Mouse (Mus musculus): ENCODE results near the gene Ephb1. TPM values are rescaled to one million over a fixed set of nuclear protein-coding genes. Genes with fewer than 3 reads are reported as not detected.

Gene Ephb1
- polyA plus RNA-seq, 1 experiment from 2014 or later, result 6.6 TPM

DNA sequence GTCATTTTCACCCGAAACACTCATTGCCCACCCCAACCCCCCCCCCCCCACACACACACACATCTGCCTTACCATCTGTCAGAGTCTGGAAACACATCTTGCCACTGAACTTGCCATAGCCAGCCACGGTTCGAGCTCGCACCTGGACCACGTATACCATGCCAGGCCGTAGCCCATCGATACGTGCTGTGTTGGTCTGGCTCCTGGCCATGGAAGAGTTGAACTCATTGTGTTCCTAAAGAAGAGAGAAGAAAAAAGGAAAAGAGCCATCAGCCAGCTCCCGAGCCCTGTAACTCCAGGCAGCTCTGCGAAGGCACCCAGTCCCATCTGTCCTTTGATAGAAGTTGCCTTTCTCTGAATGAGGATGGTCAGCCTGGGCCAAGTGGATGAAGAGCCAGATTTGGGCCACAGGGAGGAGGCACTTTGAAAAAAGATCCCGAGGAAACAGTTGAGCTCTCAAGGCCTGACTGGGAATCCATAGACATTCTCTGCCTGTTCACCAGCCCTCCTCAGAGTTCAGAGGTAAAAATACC, 352.8 kb downstream of the Ephb1 start:
- 94% methylated on average over 11 of the region's 11 CpGs for WGBS
- Histone ChIP-seq H3K4me2 (replicated peaks) (no peak overlapping the region), H3K9me3 (no peaks in the 10 kb centered on the region), H3K4me3 (replicated peaks) (no peak overlapping the region), H3K9ac (no peak overlapping the region), H3K36me3 (no peaks in the 10 kb centered on the region), H3K27ac (no peak overlapping the region), H3K27me3 (replicated peaks) (no peaks in the 10 kb centered on the region), H3K4me1 (replicated peaks) (no peaks in the 10 kb centered on the region)
- no peak for ATAC-seq

DNA sequence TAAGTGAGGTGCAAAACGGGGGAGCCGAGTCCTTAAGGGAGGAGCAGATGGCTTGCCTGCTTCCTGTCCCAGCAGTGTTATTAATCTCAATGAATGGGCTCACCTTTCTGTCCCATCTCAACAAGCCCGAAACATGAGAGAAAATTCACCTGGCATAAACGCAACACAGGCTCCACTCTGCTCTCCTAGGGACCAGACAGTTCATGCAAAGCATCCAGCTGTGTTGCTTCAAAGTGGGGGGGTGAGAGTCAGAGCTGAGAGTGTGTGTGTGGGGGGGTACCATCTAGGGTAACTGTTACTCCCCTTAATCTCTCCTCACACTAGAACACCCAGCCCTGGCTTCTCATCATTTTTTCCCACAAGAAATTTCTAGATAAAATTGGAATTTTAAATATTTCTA, 354.8 kb downstream of the Ephb1 start:
- Histone ChIP-seq H3K9ac (no peak overlapping the region), H3K27me3 (replicated peaks) (no peaks in the 10 kb centered on the region), H3K4me2 (replicated peaks) (no peak overlapping the region), H3K4me1 (replicated peaks) (no peaks in the 10 kb centered on the region), H3K9me3 (no peaks in the 10 kb centered on the region), H3K4me3 (replicated peaks) (no peak overlapping the region), H3K27ac (no peak overlapping the region), H3K36me3 (no peaks in the 10 kb centered on the region)
- WGBS, result 46% methylated on average over 4 of the region's 4 CpGs
- no peak for ATAC-seq

DNA sequence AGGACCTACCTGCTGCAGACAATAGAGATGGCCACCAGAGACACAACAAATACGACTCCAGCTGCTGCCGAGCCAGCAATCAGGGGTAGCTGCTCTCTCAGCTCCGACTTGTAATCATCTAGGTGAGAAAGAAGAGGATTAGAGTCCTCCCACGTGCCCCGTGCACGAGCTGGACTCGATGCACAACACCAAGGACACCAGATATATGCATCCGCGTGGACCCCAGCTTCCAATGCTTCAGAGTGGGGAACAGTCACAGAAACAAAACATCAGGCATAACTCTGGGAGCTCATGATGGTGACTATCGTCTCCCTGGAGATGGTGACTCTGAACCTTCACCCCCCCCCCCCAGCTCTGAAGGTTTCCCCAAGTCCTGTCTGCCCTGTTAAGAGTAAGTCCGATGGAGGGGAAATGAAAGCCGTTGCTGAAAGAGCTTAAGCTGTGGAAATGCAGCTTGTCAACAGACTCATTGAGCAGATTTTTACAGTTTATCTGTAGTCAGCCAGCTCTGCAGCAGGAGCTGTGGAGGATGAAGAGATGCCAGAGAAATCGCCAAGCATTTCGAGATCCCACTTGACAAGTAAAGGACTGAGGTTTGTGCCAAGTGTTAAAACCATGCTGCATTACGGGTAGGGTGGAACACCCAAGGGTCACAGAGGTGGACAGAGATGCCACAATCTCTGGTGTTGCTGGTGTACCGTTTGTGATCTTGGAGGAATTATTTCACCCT, 357.6 kb downstream of the Ephb1 start:
- Histone ChIP-seq H3K27me3 (replicated peaks) (no peaks in the 10 kb centered on the region), H3K27ac (no peak overlapping the region), H3K36me3 (no peaks in the 10 kb centered on the region), H3K4me3 (replicated peaks) (no peak overlapping the region), H3K9ac (no peak overlapping the region), H3K4me2 (replicated peaks) (no peak overlapping the region), H3K9me3 (no peaks in the 10 kb centered on the region), H3K4me1 (replicated peaks) (no peaks in the 10 kb centered on the region)
- no peak for ATAC-seq
- 77% methylated on average over 16 of the region's 16 CpGs for WGBS

DNA sequence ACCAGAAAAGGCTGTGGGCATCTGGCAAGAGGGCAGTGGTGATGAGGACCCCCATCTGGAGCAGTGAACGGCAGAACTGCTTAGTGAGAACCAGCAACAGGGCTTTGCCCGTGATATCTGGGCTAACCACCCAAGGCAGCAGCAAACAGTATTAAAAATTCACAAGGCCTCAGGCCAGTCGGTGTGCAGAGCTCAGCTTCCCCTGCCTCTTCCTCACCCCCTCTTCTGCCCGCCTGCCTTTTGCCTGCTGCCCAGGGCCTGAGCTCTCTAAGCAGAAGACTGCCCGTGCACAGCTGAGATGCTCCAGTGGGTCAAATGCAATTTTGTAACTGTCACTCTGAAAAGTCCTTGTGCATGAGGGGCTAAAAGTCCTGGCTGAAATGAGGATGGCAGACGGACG, 358.3 kb downstream of the Ephb1 start:
- H3K4me3 ChIP-seq (replicated peaks), result no peak overlapping the region
- H3K9ac ChIP-seq, result no peak overlapping the region
- 77% methylated on average over 7 of the region's 7 CpGs for WGBS
- H3K9me3 ChIP-seq, result no peaks in the 10 kb centered on the region
- H3K4me2 ChIP-seq (replicated peaks), result no peak overlapping the region
- no peak for ATAC-seq
- H3K4me1 ChIP-seq (replicated peaks), result no peaks in the 10 kb centered on the region
- no peak overlapping the region for H3K27ac ChIP-seq
- H3K27me3 ChIP-seq (replicated peaks), result no peaks in the 10 kb centered on the region
- H3K36me3 ChIP-seq, result no peaks in the 10 kb centered on the region

DNA sequence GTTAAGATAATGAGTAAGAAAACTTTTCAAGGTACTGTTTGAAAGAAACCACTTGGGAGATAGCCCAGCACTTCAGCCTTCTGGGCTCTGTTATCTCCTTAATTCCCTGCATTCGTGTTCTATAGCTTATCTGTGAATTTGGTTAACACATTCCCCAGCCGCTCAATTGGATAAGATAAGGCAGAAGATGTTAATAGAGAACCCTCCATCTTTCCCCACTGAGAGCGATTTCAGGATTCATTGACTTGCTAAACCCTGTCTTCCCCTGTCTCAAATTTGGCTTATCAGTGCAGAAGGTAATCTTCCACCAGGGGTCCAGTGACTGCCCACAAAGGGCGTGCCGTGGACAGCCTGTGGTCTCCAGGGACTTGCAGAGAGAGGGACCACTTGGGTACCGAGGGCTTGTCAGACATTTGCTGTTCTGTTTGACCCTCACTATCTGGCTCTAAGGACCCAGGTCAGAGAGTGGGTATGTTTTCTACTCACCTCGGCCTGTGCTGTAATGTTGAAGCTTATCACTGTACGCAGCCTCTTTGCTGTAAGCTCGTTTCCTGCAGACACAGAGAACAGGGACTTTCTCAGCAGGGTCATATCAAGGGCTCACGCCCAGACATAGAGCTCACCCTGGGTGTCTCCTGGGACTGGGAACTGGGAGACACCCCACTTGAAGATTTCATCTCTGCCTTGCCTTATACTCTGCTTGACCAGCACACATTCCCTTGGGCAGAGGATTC, 358.9 kb downstream of the Ephb1 start:
- H3K9ac ChIP-seq, result no peak overlapping the region
- no peaks in the 10 kb centered on the region for H3K36me3 ChIP-seq
- WGBS, result 56% methylated on average over 10 of the region's 10 CpGs
- no peak overlapping the region for H3K27ac ChIP-seq
- H3K4me2 ChIP-seq (replicated peaks), result no peak overlapping the region
- no peaks in the 10 kb centered on the region for H3K4me1 ChIP-seq (replicated peaks)
- no peaks in the 10 kb centered on the region for H3K27me3 ChIP-seq (replicated peaks)
- no peaks in the 10 kb centered on the region for H3K9me3 ChIP-seq
- peak; percentile 81; the same call in 1 of the 2 replicates for ATAC-seq
- no peak overlapping the region for H3K4me3 ChIP-seq (replicated peaks)

DNA sequence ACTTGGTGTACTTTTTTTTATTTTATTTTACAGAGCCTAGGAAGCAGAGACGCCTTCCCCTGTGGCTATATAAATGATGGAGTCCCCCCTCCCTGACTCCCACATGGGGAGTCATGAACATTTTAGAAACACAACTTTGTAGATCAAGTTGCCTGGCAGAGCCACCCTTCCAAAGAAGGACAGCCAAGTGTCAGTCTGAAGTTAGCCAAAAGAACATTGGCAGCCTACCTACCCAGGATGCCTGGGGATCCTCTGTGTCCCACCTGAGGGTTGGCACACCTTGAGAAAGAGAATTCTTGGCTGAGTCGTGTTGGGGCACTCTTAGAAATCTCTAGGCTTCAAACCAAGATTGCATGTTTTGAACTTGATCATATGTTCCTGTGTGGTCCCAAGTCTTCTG, 360.4 kb downstream of the Ephb1 start:
- Histone ChIP-seq H3K4me2 (replicated peaks) (no peak overlapping the region), H3K27ac (no peak overlapping the region), H3K27me3 (replicated peaks) (no peaks in the 10 kb centered on the region), H3K4me1 (replicated peaks) (no peaks in the 10 kb centered on the region), H3K36me3 (no peaks in the 10 kb centered on the region), H3K9me3 (no peaks in the 10 kb centered on the region), H3K9ac (no peak overlapping the region), H3K4me3 (replicated peaks) (no peak overlapping the region)
- 82% methylated on average over 2 of the region's 2 CpGs for WGBS
- no peak for ATAC-seq

DNA sequence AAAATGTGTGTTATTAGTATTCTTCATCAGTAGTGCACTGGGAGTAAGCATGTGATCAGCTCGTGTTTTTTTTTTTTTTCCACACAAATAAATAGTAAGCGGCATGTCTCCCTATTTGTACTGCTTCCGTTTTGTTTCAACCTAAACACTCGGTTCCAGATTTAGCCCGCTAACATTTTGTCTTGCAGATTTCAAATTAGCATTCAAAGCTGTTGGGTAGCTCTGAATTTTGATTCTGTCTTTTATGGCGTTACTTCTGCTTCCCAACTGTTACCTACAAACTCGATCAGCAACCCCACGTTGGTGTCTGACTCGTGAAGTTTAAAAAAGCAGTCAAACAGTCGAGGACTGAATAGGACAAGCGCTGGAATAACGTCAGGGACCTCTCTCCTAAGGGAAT, 363.7 kb downstream of the Ephb1 start:
- Histone ChIP-seq H3K9ac (no peak overlapping the region), H3K4me3 (replicated peaks) (no peak overlapping the region), H3K27me3 (replicated peaks) (no peaks in the 10 kb centered on the region), H3K36me3 (no peaks in the 10 kb centered on the region), H3K4me1 (replicated peaks) (no peaks in the 10 kb centered on the region), H3K27ac (no peak overlapping the region), H3K4me2 (replicated peaks) (no peak overlapping the region), H3K9me3 (no peaks in the 10 kb centered on the region)
- no peak for ATAC-seq
- 81% methylated on average over 12 of the region's 12 CpGs for WGBS

DNA sequence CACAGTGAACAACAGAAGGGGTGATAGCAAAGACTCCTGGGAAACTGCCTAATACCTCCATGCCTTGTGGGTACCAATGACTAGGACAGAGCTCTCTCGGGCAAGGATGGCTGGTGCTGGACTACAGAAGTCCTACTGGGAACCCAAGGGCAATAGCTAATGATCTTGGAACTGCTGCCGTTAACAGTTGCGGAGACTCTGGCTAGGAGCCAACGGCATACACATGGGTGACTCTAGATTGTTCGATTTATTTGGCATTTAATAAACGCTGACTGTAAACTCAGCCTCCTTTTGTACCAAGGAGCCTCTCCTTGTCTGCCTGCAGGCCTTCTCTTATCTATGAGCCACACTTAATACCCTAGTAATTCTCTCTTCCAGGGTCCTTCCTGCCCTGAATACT, 364.5 kb downstream of the Ephb1 start:
- Histone ChIP-seq H3K4me3 (replicated peaks) (no peak overlapping the region), H3K4me1 (replicated peaks) (no peaks in the 10 kb centered on the region), H3K9ac (no peak overlapping the region), H3K4me2 (replicated peaks) (no peak overlapping the region), H3K27ac (no peak overlapping the region), H3K9me3 (no peaks in the 10 kb centered on the region), H3K36me3 (no peaks in the 10 kb centered on the region), H3K27me3 (replicated peaks) (no peaks in the 10 kb centered on the region)
- no peak for ATAC-seq
- WGBS, result 77% methylated on average over 6 of the region's 6 CpGs

DNA sequence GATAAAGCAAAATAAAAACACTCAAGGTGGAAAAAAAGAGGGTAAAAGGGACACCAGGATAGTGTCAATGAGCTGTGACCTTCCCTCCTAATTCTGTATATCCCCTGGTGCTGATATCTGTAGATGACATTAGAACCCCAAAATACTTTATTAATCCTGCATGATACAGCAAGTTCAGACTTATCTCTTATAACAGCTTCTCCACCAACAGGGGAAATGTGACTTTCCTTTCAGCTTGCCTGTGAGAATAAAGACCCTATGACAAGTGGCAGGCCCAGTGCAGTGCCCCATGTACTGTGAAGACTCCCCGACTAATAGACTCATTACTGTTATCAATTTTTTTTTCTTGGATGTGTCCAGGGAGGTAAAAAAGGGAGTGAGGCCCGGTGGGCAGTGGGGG, 367.6 kb downstream of the Ephb1 start:
- H3K4me2 ChIP-seq (replicated peaks), result no peak overlapping the region
- no peaks in the 10 kb centered on the region for H3K9me3 ChIP-seq
- no peak overlapping the region for H3K9ac ChIP-seq
- no peak for ATAC-seq
- 90% methylated on average over 2 of the region's 2 CpGs for WGBS
- H3K36me3 ChIP-seq, result no peaks in the 10 kb centered on the region
- H3K27me3 ChIP-seq (replicated peaks), result no peaks in the 10 kb centered on the region
- H3K4me3 ChIP-seq (replicated peaks), result no peak overlapping the region
- H3K4me1 ChIP-seq (replicated peaks), result no peaks in the 10 kb centered on the region
- H3K27ac ChIP-seq, result no peak overlapping the region

DNA sequence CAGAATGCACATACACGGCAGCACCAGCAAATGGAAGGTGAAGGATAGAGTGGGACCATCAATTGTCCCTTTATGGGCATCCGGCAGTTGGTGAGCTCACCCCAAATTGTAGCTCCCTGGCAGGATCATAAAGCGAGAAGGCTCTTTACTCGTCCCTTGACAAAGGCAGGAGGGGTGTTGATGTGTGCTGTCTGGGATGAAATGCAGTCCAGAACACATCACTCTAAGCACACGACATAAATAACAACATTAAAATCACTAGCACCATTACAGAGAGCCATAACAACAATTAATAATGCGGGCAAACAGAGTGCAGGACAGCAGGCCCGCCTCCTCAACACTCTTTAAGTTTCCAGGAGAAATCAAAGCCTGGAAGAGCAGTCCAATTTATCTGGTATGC, 372.1 kb downstream of the Ephb1 start:
- H3K27ac ChIP-seq, result no peak overlapping the region
- WGBS, result 68% methylated on average over 7 of the region's 7 CpGs
- no peaks in the 10 kb centered on the region for H3K36me3 ChIP-seq
- no peaks in the 10 kb centered on the region for H3K4me1 ChIP-seq (replicated peaks)
- no peak for ATAC-seq
- H3K4me3 ChIP-seq (replicated peaks), result no peak overlapping the region
- no peak overlapping the region for H3K9ac ChIP-seq
- H3K4me2 ChIP-seq (replicated peaks), result no peak overlapping the region
- H3K9me3 ChIP-seq, result no peaks in the 10 kb centered on the region
- no peaks in the 10 kb centered on the region for H3K27me3 ChIP-seq (replicated peaks)

DNA sequence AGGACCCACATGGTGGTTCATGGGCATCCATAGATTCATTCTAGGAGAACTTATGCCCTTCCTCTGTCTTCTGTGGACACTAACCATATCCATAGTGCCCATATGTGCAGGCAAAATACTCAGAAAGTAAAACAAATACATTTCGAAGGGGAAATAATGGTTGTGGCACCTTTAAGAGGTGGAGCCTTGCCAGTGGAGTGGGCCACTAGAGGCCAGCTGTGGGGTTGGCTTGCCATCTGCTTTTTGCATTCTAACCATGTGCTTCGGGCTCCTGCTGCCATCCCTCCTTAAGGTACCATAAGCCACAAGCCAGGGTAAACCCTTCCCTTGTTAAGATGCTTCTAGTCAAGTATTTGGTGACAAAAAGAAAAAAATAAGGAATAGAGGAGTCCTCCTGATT, 373.3 kb downstream of the Ephb1 start:
- H3K9me3 ChIP-seq, result no peaks in the 10 kb centered on the region
- no peak for ATAC-seq
- 92% methylated on average over 2 of the region's 2 CpGs for WGBS

DNA sequence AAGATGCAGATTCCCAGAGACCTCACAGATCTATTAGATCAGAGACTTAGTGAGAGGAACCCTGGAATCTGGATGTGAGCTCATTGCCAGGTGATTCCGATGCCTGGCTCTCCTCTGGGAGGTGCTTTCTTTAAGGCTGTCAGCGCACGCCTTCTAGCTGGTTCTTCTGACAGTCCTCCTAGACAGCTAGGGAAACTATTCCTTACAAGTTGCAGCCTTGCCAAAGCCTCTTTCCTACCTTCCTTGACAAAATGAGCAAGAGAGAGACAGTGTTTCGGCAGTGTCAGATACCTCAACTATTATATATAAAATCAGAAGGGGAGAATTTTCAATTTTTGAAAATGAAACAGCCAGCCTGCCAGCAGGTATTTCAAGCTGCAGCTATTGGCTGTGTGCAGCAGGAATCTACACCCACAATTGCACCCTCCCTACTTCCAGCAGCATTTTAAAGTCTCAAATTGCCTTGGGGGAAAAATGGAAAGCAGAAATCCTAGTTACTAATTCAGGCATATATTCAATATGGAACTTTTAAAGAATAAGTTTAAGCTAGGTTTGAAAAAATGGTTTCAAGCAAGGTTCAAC, 377.5 kb downstream of the Ephb1 start:
- no peaks in the 10 kb centered on the region for H3K36me3 ChIP-seq
- 94% methylated on average over 4 of the region's 4 CpGs for WGBS
- H3K4me3 ChIP-seq (replicated peaks), result no peak overlapping the region
- no peak overlapping the region for H3K9ac ChIP-seq
- no peak for ATAC-seq
- no peaks in the 10 kb centered on the region for H3K9me3 ChIP-seq
- no peaks in the 10 kb centered on the region for H3K4me1 ChIP-seq (replicated peaks)
- no peaks in the 10 kb centered on the region for H3K27me3 ChIP-seq (replicated peaks)
- no peak overlapping the region for H3K4me2 ChIP-seq (replicated peaks)
- no peak overlapping the region for H3K27ac ChIP-seq

More for the DNA sequence above, 373.3 kb downstream of the Ephb1 start:
- Histone ChIP-seq H3K27ac (no peak overlapping the region), H3K9ac (no peak overlapping the region), H3K27me3 (replicated peaks) (no peaks in the 10 kb centered on the region), H3K4me2 (replicated peaks) (no peak overlapping the region), H3K4me1 (replicated peaks) (no peaks in the 10 kb centered on the region), H3K36me3 (no peaks in the 10 kb centered on the region), H3K4me3 (replicated peaks) (no peak overlapping the region)
